Mouse (Mus musculus) MEL (cell line): Measurements from ENCODE around the gene Tmem121. TPM values are rescaled to one million over a fixed set of nuclear protein-coding genes. Genes with fewer than 3 reads are reported as not detected.
"Not testable (repeated sequence)": the region's sequence is repeated elsewhere in the genome, so short reads cannot be mapped to it uniquely, and the experiment has no call there.

ENCODE experiments used
- DNase-seq: peaks from one replicate; pipeline ENCODE4 v3.0.0; 2011; ENCODE audit warnings: low read depth, low spot score
- H3K27ac ChIP-seq: 2 replicates; pipeline ENCODE4 v1.5.1; 2012; ENCODE audit warnings: low read depth, mild to moderate bottlenecking, control low read depth, low read length, moderate library complexity; ENCODE audit not compliant: control insufficient read depth
- H3K27me3 ChIP-seq, 2 experiments: fragments of 150-350 bp in 1 of 2; sonication (generic) in 1 of 2; 2 replicates each; pipeline ENCODE4 v1.6.1; 2012; ENCODE audit warnings: low read length in 2 of 2, mild to moderate bottlenecking in 2 of 2, improper control_type of control experiment in 1 of 2, moderate library complexity in 1 of 2; ENCODE audit not compliant: insufficient read depth in 2 of 2, control insufficient read depth in 1 of 2
- H3K36me3 ChIP-seq, 2 experiments: 2 replicates each; pipeline ENCODE4 v1.6.1; 2012 to 2014; ENCODE audit warnings: low read length in 2 of 2, improper control_type of control experiment in 1 of 2, inconsistent platforms in 1 of 2, mild to moderate bottlenecking in 1 of 2; ENCODE audit not compliant: insufficient read depth in 2 of 2, control insufficient read depth in 1 of 2
- H3K4me1 ChIP-seq, 2 experiments: fragments of 150-350 bp in 1 of 2; sonication (generic) in 1 of 2; 2 replicates each; pipeline ENCODE4 v1.6.1; 2012; ENCODE audit warnings: low read length in 2 of 2, improper control_type of control experiment in 1 of 2, mild to moderate bottlenecking in 1 of 2; ENCODE audit not compliant: insufficient read depth in 2 of 2, control insufficient read depth in 1 of 2
- H3K4me3 ChIP-seq, 2 experiments: fragments of 150-350 bp in 1 of 2; sonication (generic) in 1 of 2; 2 replicates each; pipeline ENCODE4 v1.5.1; 2012; ENCODE audit warnings: low read depth in 2 of 2, low read length in 2 of 2, mild to moderate bottlenecking in 2 of 2, moderate library complexity in 2 of 2, control low read depth in 1 of 2, improper control_type of control experiment in 1 of 2; ENCODE audit not compliant: control insufficient read depth in 1 of 2, insufficient read depth in 1 of 2
- H3K79me2 ChIP-seq: 2 replicates; pipeline ENCODE4 v1.6.1; 2012; ENCODE audit warnings: mild to moderate bottlenecking, low read length, moderate library complexity; ENCODE audit not compliant: control insufficient read depth, poor library complexity, insufficient read depth
- H3K9ac ChIP-seq: 2 replicates; pipeline ENCODE4 v1.6.1; 2012; ENCODE audit warnings: low read depth, mild to moderate bottlenecking, control low read depth, low read length, moderate library complexity; ENCODE audit not compliant: control insufficient read depth, poor library complexity, severe bottlenecking
- H3K9me3 ChIP-seq: fragments of 150-350 bp; sonication (generic); replicated peaks from 2 replicates; pipeline ENCODE4 v1.6.1; 2012; ENCODE audit warnings: mild to moderate bottlenecking, low read length, improper control_type of control experiment, moderate library complexity; ENCODE audit not compliant: insufficient read depth
- CTCF ChIP-seq, 3 experiments: IDR thresholded peaks in 2 of 3; conservative IDR thresholded peaks in 1 of 3; 2 replicates each; pipeline ENCODE4 v1.5.1; 2011 to 2012; ENCODE audit warnings: low read length in 3 of 3, low read depth in 2 of 3, mild to moderate bottlenecking in 2 of 3, improper control_type of control experiment in 1 of 3, inconsistent platforms in 1 of 3, mixed read lengths in 1 of 3, moderate library complexity in 1 of 3; ENCODE audit not compliant: control insufficient read depth in 1 of 3, insufficient read depth in 1 of 3, poor library complexity in 1 of 3, severe bottlenecking in 1 of 3
- ELF1 ChIP-seq: IDR thresholded peaks from 2 replicates; pipeline ENCODE4 v1.6.1; 2014; ENCODE audit warnings: low read depth, mild to moderate bottlenecking, inconsistent platforms, low read length, improper control_type of control experiment, moderate library complexity
- GABPA ChIP-seq: IDR thresholded peaks from 2 replicates; pipeline ENCODE4 v1.6.1; 2012; ENCODE audit warnings: low read depth, mild to moderate bottlenecking, inconsistent platforms, low read length, improper control_type of control experiment, moderate library complexity
- HCFC1 ChIP-seq: IDR thresholded peaks from 2 replicates; pipeline ENCODE4 v1.6.1; 2012; ENCODE audit warnings: low read depth, mild to moderate bottlenecking, inconsistent platforms, low read length, improper control_type of control experiment, moderate library complexity
- KAT2A ChIP-seq: conservative IDR thresholded peaks from 2 replicates; pipeline ENCODE4 v1.6.1; 2012; ENCODE audit warnings: low read depth, low read length, improper control_type of control experiment, inconsistent platforms
- MAFK ChIP-seq: IDR thresholded peaks from 2 replicates; pipeline ENCODE4 v1.6.1; 2011; ENCODE audit warnings: low read depth, mild to moderate bottlenecking, low read length, improper control_type of control experiment, borderline replicate concordance
- MAX ChIP-seq: IDR thresholded peaks from 2 replicates; pipeline ENCODE4 v1.6.1; 2011; ENCODE audit warnings: low read length, improper control_type of control experiment
- MEF2A ChIP-seq: IDR thresholded peaks from 2 replicates; pipeline ENCODE4 v1.6.1; 2014; ENCODE audit warnings: low read depth, mild to moderate bottlenecking, inconsistent platforms, low read length, improper control_type of control experiment; ENCODE audit not compliant: poor library complexity, insufficient replicate concordance, severe bottlenecking; ENCODE audit errors: extremely low read depth
- MYC ChIP-seq: IDR thresholded peaks from 2 replicates; pipeline ENCODE4 v1.6.1; 2011; ENCODE audit warnings: low read depth, mild to moderate bottlenecking, low read length, improper control_type of control experiment, moderate library complexity
- NELFE ChIP-seq: IDR thresholded peaks from 2 replicates; pipeline ENCODE4 v1.6.1; 2011; ENCODE audit warnings: low read depth, low read length, improper control_type of control experiment
- POLR2A ChIP-seq, 2 experiments: IDR thresholded peaks; 2 replicates each; pipeline ENCODE4 v1.6.1; 2011 to 2012; ENCODE audit warnings: low read length in 2 of 2, mild to moderate bottlenecking in 2 of 2, control low read depth in 1 of 2, improper control_type of control experiment in 1 of 2, low read depth in 1 of 2, moderate library complexity in 1 of 2; ENCODE audit not compliant: control insufficient read depth in 1 of 2, insufficient read depth in 1 of 2, poor library complexity in 1 of 2
- POLR2AphosphoS5 ChIP-seq: IDR thresholded peaks from 2 replicates; pipeline ENCODE4 v1.6.1; 2012; ENCODE audit warnings: low read depth, borderline replicate concordance, mild to moderate bottlenecking, inconsistent platforms, low read length, moderate library complexity, mixed read lengths
- RCOR1 ChIP-seq: IDR thresholded peaks from 2 replicates; pipeline ENCODE4 v1.6.1; 2012; ENCODE audit warnings: low read depth, mild to moderate bottlenecking, inconsistent platforms, low read length, improper control_type of control experiment
- SIN3A ChIP-seq: IDR thresholded peaks from 2 replicates; pipeline ENCODE4 v1.6.1; 2012; ENCODE audit warnings: low read length, improper control_type of control experiment, inconsistent platforms
- SMC3 ChIP-seq: IDR thresholded peaks from 2 replicates; pipeline ENCODE4 v1.6.1; 2011; ENCODE audit warnings: low read depth, low read length, improper control_type of control experiment
- TAL1 ChIP-seq: IDR thresholded peaks from 2 replicates; pipeline ENCODE4 v1.6.1; 2012; ENCODE audit warnings: mild to moderate bottlenecking, inconsistent platforms, low read length, moderate library complexity, mixed read lengths
- TCF12 ChIP-seq: IDR thresholded peaks from 2 replicates; pipeline ENCODE4 v1.6.1; 2014; ENCODE audit warnings: low read depth, mild to moderate bottlenecking, inconsistent platforms, low read length, improper control_type of control experiment, moderate library complexity
- ZC3H11A ChIP-seq: IDR thresholded peaks from 2 replicates; pipeline ENCODE4 v1.6.1; 2012; ENCODE audit warnings: low read depth, mild to moderate bottlenecking, inconsistent platforms, low read length, improper control_type of control experiment
- ZKSCAN1 ChIP-seq: IDR thresholded peaks from 2 replicates; pipeline ENCODE4 v1.6.1; 2012; ENCODE audit warnings: low read depth, mild to moderate bottlenecking, inconsistent platforms, low read length, improper control_type of control experiment, moderate library complexity
- ZMIZ1 ChIP-seq: IDR thresholded peaks from 2 replicates; pipeline ENCODE4 v1.6.1; 2012; ENCODE audit warnings: low read depth, mild to moderate bottlenecking, inconsistent platforms, low read length, improper control_type of control experiment, moderate library complexity
- ZNF384 ChIP-seq: IDR thresholded peaks from 2 replicates; pipeline ENCODE4 v1.6.1; 2012; ENCODE audit warnings: low read depth, mild to moderate bottlenecking, inconsistent platforms, low read length, improper control_type of control experiment
- polyA plus RNA-seq, 2 experiments: library from polyadenylated mRNA; stranded (reverse) in 1 of 2; unstranded in 1 of 2; fragments of >175 nt in 1 of 2; fragments of >200 nt in 1 of 2; gene quantifications; 2 replicates each; pipeline versions ENCODE4 v1.2.1 to v1.2.4; 2012; ENCODE audit warnings: low replicate concordance in 2 of 2, low read depth in 1 of 2; ENCODE audit not compliant: insufficient read length in 2 of 2, insufficient read depth in 1 of 2, missing spikeins in 1 of 2
- total RNA-seq: library from RNA; depleted of rRNA; stranded (reverse); fragments of 300-350 nt; gene quantifications from 2 replicates; pipeline ENCODE4 v1.2.3, GENCODE M21; 2012

The Tmem121 gene
- total and polyA plus RNA-seq, 3 experiments: 17.0 to 35.2 TPM; not detected in 1

- Histone ChIP-seq H3K4me1 (peaks cover 3 to 5% of the 10 kb centered on the region in 2 experiments; a peak in 2 of 4 replicates), H3K27ac (no peak overlapping the region), H3K4me3 (no peak overlapping the region), H3K79me2 (no peaks in the 10 kb centered on the region), H3K36me3 (no peaks in the 10 kb centered on the region), H3K27me3 (no peaks in the 10 kb centered on the region), H3K9ac (no peak overlapping the region), H3K9me3 (no peaks in the 10 kb centered on the region)
- DNase-seq: no peak
- TF ChIP-seq ZC3H11A (no peak), POLR2A (IDR thresholded peaks at IDR 0.05; ENCODE audit: control insufficient read depth in 1 of 2, insufficient read depth in 1 of 2, low read depth in 1 of 2, low read length in 2 of 2, poor library complexity in 1 of 2) (no peak), ZKSCAN1 (no peak), SMC3 (no peak), POLR2AphosphoS5 (no peak), SIN3A (no peak), ELF1 (no peak)
Measured at GRCm38 (mm10) chr12:113224687-113225091, 39.0 kb downstream of the Tmem121 start.

GRCm38 (mm10) chr12:113227970-113228593 is 42.4 kb downstream of the Tmem121 start:
- no peaks in the 10 kb centered on the region for H3K79me2 ChIP-seq
- H3K27me3 ChIP-seq: no peaks in the 10 kb centered on the region; a peak in 1 of 4 replicates
- H3K9me3 ChIP-seq: no peaks in the 10 kb centered on the region
- TF ChIP-seq CTCF (IDR thresholded peaks at IDR 0.05 in 2 of 3, conservative IDR thresholded peaks at IDR 0.05 in 1 of 3; ENCODE audit: control insufficient read depth in 1 of 3, insufficient read depth in 1 of 3, low read depth in 2 of 3, low read length in 3 of 3, poor library complexity in 1 of 3, severe bottlenecking in 1 of 3) (no peak), MAFK (no peak), MYC (no peak)
- no peak overlapping the region for H3K27ac ChIP-seq
- no peak overlapping the region for H3K4me3 ChIP-seq
- H3K4me1 ChIP-seq: no peaks in the 10 kb centered on the region
- no peak for DNase-seq
- H3K36me3 ChIP-seq: no peaks in the 10 kb centered on the region
- no peak overlapping the region for H3K9ac ChIP-seq

- Histone ChIP-seq H3K9ac (no peak overlapping the region), H3K79me2 (no peaks in the 10 kb centered on the region), H3K27me3 (no peaks in the 10 kb centered on the region; a peak in 1 of 4 replicates), H3K4me3 (no peak overlapping the region), H3K4me1 (no peaks in the 10 kb centered on the region), H3K36me3 (no peaks in the 10 kb centered on the region), H3K9me3 (no peaks in the 10 kb centered on the region), H3K27ac (no peak overlapping the region)
- DNase-seq: no peak
- TF ChIP-seq ZMIZ1 (no peak), MAX (no peak), HCFC1 (no peak), TCF12 (no peak), GABPA (no peak), TAL1 (no peak), NELFE (no peak), ZC3H11A (no peak), SIN3A (no peak), RCOR1 (no peak), MEF2A (no peak), ZNF384 (no peak), KAT2A (no peak)
Measured at GRCm38 (mm10) chr12:113230741-113231140, 45.0 kb downstream of the Tmem121 start.

- not testable (repeated sequence) for H3K4me3 ChIP-seq, DNase-seq, H3K9ac ChIP-seq, H3K79me2 ChIP-seq, H3K36me3 ChIP-seq, H3K27ac ChIP-seq, H3K9me3 ChIP-seq, H3K27me3 ChIP-seq, H3K4me1 ChIP-seq
Measured at GRCm38 (mm10) chr12:113231551-113232263, 46.0 kb downstream of the Tmem121 start.
